In the genomic region with DNA sequence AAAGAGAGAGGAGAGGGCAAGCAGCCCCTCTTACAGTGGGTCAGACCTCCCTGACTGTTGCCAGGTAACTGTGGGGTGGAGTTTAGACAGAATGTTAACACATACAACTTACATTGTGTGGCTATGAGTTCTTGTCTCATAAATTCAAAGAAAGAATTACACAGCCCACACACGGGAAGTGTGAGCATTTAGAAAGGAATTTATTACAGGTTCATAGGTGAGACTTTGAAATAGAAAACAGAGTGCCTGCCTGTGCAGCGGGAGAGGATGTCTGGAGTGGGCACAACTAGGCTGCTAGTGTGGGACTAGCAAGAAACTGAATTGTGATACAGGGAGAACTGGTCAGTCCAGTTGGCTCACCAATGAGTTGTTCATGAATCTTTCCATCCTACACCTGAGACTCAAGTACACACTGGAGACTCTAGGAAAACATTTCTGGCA, we compare ENCODE assay signal across 15 mouse cellular contexts.
DNase-seq lines count a peak whose midpoint lies in the region; ATAC-seq lines count a peak whose summit lies in the region.
"Had no signal": no experiment of that assay in that cellular context is flagged by ENCODE, and none has a peak within 500 bp of the region (broad histone marks: within the 10 kb centered on the region; RNA-seq: fewer than 3 reads in every experiment).

No protein-coding gene starts in this region.

- ATAC-seq in kidney, embryonic 16.5 days (ENCODE audit: low FRiP score, low TSS enrichment) = peak; percentile 76
- peak; percentile 97 for ATAC-seq in lung, embryonic 15.5 days (ENCODE audit: borderline replicate concordance, extremely low read depth, low FRiP score, low TSS enrichment)
- ATAC-seq in stomach, embryonic 15.5 days (ENCODE audit: insufficient read depth, low FRiP score, low read depth) = peak; percentile 47; the same call in 1 of the 2 replicates
- ATAC-seq: forebrain, embryonic 15.5 days; hindbrain, embryonic 16.5 days; liver, embryonic 12.5 days had no signal

- H3K36me3 ChIP-seq in kidney, embryonic 16.5 days (ENCODE audit: insufficient read depth, low read length) = no peaks in the 10 kb centered on the region
- H3K36me3 ChIP-seq in lung, embryonic 15.5 days = no peaks in the 10 kb centered on the region
- no peaks in the 10 kb centered on the region for H3K36me3 ChIP-seq in stomach, embryonic 15.5 days
- H3K36me3 ChIP-seq: forebrain, embryonic 15.5 days; liver, embryonic 12.5 days; neural tube, embryonic 12.5 days had no signal

- H3K27me3 ChIP-seq in kidney, embryonic 16.5 days (ENCODE audit: insufficient read depth, low read length) = no peaks in the 10 kb centered on the region
- no peaks in the 10 kb centered on the region for H3K27me3 ChIP-seq in lung, embryonic 15.5 days
- no peaks in the 10 kb centered on the region for H3K27me3 ChIP-seq in stomach, embryonic 15.5 days (replicated peaks)
- H3K27me3 ChIP-seq: forebrain, embryonic 15.5 days; liver, embryonic 12.5 days; neural tube, embryonic 12.5 days had no signal

- 30% methylated on average over 2 of the region's 2 CpGs for WGBS in kidney, embryonic 16.5 days
- WGBS in lung, embryonic 15.5 days = 31% methylated on average over 2 of the region's 2 CpGs
- 40% methylated on average over 2 of the region's 2 CpGs for WGBS in stomach, embryonic 15.5 days

- no peak overlapping the region for H3K4me2 ChIP-seq in kidney, embryonic 16.5 days (replicated peaks; ENCODE audit: low read depth, low read length)
- H3K4me2 ChIP-seq in lung, embryonic 15.5 days = no peak overlapping the region
- H3K4me2 ChIP-seq in stomach, embryonic 15.5 days = no peak overlapping the region
- H3K4me2 ChIP-seq: forebrain, embryonic 15.5 days; liver, embryonic 12.5 days; neural tube, embryonic 12.5 days had no signal

- no peaks in the 10 kb centered on the region for H3K4me1 ChIP-seq in kidney, embryonic 16.5 days (ENCODE audit: insufficient read depth, low read length)
- H3K4me1 ChIP-seq in lung, embryonic 15.5 days = 0 out of 2 replicates have a peak, but pooled peaks cover 4% of the 10 kb centered on the region
- no peaks in the 10 kb centered on the region for H3K4me1 ChIP-seq in stomach, embryonic 15.5 days
- H3K4me1 ChIP-seq: forebrain, embryonic 15.5 days; liver, embryonic 12.5 days; neural tube, embryonic 12.5 days had no signal

- H3K4me3 ChIP-seq in kidney, embryonic 16.5 days (ENCODE audit: low read length) = no peak overlapping the region
- H3K4me3 ChIP-seq in lung, embryonic 15.5 days = no peak overlapping the region
- H3K4me3 ChIP-seq in stomach, embryonic 15.5 days (replicated peaks) = no peak overlapping the region
- H3K4me3 ChIP-seq: forebrain, embryonic 15.5 days; heart, adult 2 months; liver, embryonic 12.5 days; neural tube, embryonic 12.5 days had no signal

- H3K9ac ChIP-seq in kidney, embryonic 16.5 days (replicated peaks; ENCODE audit: low read length) = no peak overlapping the region
- no peak overlapping the region for H3K9ac ChIP-seq in lung, embryonic 15.5 days
- no peak overlapping the region for H3K9ac ChIP-seq in stomach, embryonic 15.5 days
- H3K9ac ChIP-seq: forebrain, embryonic 15.5 days; liver, embryonic 12.5 days; neural tube, embryonic 12.5 days had no signal

- no peaks in the 10 kb centered on the region for H3K9me3 ChIP-seq in kidney, embryonic 16.5 days (ENCODE audit: low read length)
- no peaks in the 10 kb centered on the region for H3K9me3 ChIP-seq in lung, embryonic 15.5 days
- no peaks in the 10 kb centered on the region for H3K9me3 ChIP-seq in stomach, embryonic 15.5 days
- H3K9me3 ChIP-seq: forebrain, embryonic 15.5 days; liver, embryonic 12.5 days; neural tube, embryonic 12.5 days had no signal

- no peak overlapping the region for H3K27ac ChIP-seq in kidney, embryonic 16.5 days (ENCODE audit: low read length)
- peak overlapping the region; percentile 88 for H3K27ac ChIP-seq in lung, embryonic 15.5 days
- H3K27ac ChIP-seq in stomach, embryonic 15.5 days = no peak overlapping the region
- H3K27ac ChIP-seq: forebrain, embryonic 15.5 days; heart, adult 2 months; liver, embryonic 12.5 days; neural tube, embryonic 12.5 days had no signal

- DNase-seq in kidney, adult 11 months = no peak
- DNase-seq in kidney, postnatal 14 days = peak; percentile 24
- DNase-seq in heart, postnatal 4 days = no peak
- no peak for DNase-seq in right cerebral cortex, adult 2 months (ENCODE audit: low spot score in 2 of 2)
- DNase-seq: adrenal gland, adult 2 months; cerebellum, adult 8-10 months; heart, adult 2 months; heart, postnatal 14 days had no signal

Comparison
In these comparisons a context has a peak if more than half of its experiments do, and no peak if none do; other contexts are left out.
1. ATAC-seq: peak in every context shown above with its lines; median percentile 97 in lung, embryonic 15.5 days; 76 in kidney, embryonic 16.5 days; 47 in stomach, embryonic 15.5 days.